Mouse (Mus musculus): ENCODE measurements around the gene Nkg7. TPM values are rescaled to one million over a fixed set of nuclear protein-coding genes. Genes with fewer than 3 reads are reported as not detected.

Gene Nkg7
- total RNA-seq, 2 experiments from 2014 or later: 449 to 1,153 TPM

DNA sequence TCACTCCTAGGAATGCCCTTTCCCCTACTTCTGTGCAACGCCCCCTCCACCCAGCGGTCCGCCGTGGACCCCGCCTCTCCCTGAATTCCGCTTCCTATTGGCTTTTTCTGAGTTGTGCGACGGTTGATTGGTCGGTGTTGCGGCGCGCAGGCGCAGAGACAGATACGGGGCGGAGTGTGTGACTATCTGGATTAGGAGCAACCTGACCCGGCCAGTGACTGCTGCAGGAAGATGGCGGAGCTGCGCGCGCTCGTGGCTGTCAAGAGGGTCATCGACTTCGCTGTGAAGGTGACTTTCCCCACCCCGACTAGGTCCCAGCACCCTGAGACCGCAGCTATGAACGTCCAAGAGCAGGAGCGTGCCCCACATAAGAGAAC, 7.0 kb downstream of the Nkg7 start, which contains the start of the genes Etfb and Gm45233:
Etfb (plus strand) TSS at position 167 of the 377 bp plus-strand sequence.
Gm45233 (plus strand) TSS at position 212 of the 377 bp plus-strand sequence.
- peak; percentile 73 for ATAC-seq (replicated peaks; ENCODE audit: poor library complexity)

DNA sequence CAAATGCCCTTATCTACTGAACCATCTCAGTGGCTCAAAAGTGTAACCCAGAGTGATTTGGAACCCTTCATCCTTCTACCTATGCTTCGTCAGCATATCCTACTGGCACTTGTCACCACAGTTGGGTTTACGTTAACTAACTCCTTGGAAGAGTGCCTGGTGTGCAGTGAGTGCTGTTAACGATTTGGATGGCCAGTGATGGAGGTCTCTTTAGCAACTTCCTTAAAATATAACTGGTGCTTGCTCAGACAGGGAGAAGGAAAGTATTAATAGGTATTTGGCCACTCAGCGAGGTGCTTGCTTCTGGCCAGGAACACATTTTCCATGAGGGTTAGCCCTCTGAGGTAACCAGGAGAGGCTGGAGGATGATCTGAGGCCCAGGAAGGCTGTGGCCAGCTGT, 10.9 kb downstream of the Nkg7 start:
- ATAC-seq (replicated peaks; ENCODE audit: poor library complexity): no peak

DNA sequence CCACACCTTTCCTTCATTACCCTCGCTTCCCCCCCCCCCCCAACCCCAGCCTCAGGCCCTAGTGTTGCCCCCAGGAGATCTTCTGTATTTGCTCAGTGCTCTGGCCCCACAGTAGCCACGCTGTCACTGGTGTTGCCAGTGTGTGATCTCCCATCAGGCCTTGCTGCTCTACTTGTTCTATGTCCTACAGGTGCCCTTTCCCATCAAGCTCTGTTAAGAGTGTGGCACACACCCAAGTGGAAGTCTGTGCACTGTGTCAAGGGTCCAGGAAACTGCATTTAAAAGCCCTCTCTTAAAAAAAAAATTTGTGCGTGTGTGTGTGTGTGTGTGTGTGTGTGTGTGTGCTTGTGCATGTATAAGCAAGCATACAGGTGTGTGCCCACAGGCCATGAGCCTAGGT, 11.4 kb downstream of the Nkg7 start:
- ATAC-seq (replicated peaks; ENCODE audit: poor library complexity): no peak

DNA sequence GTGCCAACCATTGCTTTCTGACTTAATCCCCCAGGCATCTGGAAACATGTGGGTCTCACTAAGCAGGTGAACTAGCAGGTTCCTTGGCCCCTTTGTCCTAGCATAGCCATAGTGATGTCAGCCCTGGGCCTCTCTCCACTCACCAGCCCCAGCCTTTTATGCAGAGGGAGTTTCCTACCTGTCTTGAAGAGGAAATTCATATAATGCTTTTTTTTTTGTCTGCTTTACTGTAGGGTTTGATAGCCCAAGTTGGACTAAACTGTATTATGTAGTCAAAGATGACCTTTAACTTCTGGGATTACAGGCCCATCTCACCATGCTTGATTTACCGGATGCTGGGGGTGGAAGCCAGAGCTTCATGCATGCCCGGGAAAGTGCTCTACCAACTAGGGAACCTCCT, 12.9 kb downstream of the Nkg7 start:
- no peak for ATAC-seq (replicated peaks; ENCODE audit: poor library complexity)

DNA sequence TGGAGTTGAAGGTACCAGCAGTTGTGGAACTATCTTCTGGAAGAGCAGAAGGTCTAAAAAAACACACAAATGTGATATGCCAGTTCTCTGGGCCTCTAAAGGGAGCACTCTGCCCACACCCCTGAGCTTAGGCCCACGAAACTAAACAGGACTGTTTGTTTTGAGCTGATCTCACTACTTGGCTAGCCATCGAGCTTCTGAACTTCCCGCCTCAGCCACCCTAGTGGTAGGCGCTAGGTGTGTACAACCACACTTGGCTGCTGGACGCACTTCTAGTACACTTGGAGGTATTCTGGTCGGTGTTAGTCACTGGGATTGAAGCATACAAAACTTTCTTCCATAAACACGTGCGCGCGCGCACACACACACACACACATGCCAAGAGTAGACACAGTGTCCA, 14.9 kb downstream of the Nkg7 start:
- ATAC-seq (replicated peaks; ENCODE audit: poor library complexity): no peak

DNA sequence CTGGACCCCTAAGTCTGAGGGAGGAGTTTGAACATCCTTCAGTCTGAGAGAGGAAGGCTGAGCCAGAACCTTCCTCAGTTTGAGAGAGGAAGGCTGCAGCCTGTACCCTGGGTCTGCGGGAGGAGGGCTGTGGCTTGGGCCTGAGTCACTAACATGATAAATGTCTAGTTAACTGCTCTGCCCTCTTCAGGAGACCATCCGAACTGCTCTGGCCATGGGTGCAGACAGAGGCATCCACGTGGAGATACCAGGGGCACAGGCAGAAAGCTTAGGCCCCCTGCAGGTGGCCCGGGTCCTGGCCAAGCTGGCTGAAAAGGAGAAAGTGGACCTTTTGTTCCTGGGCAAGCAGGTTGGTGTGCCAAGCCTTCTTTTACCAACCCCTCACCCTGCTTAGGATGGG, 15.7 kb downstream of the Nkg7 start:
- peak; percentile 88 for ATAC-seq (replicated peaks; ENCODE audit: poor library complexity)

DNA sequence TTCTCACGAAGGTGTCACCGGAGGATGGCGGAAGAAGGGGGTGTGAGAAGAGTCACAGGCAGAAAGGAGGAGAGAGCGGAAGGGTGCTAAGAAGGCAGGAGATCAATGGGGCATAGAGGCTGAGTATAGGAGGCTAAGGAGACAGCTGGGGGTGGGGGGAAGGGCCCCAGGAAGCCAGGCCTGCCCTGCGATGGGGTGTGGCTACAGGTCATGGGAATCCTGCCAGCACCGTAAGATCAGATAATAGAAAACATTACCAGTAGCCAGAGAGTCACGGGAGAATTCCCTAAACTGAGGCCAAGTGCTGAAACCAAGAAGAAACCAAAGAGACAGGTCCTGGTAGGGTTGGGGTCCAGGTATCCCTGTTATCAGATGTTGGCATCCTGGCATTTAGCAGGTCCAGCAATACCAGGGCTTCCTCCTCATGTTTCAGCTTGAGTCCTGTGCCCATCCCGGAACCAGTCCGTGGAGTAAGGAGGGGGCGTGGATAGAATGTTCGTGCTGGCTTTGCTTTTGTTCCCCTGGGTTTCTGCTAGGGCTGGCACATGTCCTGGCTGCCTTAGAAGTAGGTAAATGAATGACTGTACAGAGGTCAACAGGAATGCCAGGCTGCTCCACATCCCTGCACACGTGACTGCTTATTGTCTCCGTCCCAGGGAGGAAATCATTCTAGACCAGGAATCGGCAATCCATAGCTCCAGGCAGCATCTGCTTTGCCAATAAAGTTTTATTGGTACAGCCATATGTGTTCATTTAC, 16.9 kb downstream of the Nkg7 start:
- peak; percentile 6 for ATAC-seq (replicated peaks; ENCODE audit: poor library complexity)

DNA sequence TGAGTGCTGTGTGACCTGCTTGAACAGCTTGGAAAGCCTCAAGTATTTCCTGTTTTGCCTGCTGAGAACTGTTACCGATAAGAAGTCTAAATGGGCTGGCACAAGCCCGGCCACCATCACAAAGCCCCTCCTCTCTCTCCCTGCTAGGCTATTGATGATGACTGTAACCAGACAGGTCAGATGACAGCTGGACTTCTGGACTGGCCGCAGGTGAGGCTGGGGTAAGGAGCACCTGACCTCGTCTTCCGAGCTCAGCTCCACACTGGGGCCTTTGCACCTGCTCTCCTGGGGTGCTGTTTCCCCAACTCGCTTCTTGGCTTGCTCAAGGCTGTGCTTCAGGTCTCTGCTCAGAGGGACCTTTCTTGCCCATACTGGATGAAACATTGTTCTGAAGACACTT, 17.5 kb downstream of the Nkg7 start:
- ATAC-seq (replicated peaks; ENCODE audit: poor library complexity): no peak

DNA sequence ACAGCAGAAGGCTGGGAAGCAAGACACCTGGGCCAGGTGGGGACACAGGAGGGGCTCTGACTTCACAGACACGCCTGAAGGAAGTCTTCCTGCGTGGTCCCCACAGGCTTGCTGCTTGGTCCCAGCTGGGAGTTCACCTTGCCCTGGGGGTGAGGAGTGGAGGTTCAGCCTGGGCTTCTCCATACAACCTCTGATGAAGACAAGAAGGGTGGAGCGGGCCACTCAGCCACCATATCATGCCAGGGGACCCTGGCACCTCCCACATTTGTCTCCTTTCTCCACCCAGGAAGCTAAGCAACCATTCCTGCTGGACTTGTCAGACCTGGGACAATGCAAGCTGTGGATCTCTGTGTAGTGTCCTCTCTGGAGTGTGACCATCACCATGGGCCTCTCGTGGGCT, 26.0 kb downstream of the Nkg7 start, which contains the start of gene Vsig10l:
Vsig10l (plus strand) TSS at position 301 of the 400 bp plus-strand sequence.
- ATAC-seq (replicated peaks; ENCODE audit: poor library complexity): no peak

DNA sequence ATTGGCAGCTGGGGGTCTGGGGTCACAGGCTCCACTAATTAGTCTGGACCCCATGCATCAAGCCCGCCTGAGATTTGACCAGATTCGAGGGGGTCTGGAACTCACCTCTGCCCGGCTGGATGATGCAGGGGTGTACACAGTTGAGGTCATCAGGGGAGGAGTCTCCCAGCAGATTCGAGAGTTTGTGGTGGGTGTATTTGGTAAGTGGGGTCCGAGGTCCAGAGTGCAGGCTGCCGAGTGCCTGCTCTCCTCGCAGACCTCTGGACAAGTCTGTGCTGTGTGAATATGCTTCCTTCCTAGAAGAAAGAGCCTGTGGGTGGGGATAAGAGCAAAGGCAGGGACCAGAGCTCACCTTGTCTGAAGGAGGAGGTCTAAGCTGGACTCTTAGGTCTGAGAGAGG, 27.1 kb downstream of the Nkg7 start:
- no peak for ATAC-seq (replicated peaks; ENCODE audit: poor library complexity)

DNA sequence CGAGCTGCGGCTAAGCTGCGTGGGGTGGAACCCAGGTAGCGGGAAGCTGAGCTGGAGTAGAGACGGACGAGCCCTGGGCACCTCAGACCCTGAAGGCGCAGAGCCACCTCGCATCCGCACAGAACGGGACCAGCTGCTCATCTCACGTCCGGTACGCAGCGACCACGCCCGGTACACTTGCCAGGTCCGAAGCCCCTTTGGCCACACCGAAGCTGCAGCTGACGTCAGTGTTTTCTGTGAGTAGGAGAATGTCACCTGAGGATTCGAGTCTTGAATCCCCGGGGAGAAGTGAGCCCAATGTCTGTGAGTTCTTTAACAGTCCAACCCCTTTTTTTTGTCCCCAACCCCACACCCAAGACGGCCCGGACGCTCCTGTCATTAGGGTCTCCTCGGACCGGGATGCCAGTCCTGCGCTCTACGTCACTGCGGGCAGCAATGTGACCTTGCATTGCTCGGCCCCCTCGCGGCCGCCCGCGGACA, 28.0 kb downstream of the Nkg7 start:
- ATAC-seq (replicated peaks; ENCODE audit: poor library complexity): peak; percentile 38; the same call in 1 of the 2 replicates

DNA sequence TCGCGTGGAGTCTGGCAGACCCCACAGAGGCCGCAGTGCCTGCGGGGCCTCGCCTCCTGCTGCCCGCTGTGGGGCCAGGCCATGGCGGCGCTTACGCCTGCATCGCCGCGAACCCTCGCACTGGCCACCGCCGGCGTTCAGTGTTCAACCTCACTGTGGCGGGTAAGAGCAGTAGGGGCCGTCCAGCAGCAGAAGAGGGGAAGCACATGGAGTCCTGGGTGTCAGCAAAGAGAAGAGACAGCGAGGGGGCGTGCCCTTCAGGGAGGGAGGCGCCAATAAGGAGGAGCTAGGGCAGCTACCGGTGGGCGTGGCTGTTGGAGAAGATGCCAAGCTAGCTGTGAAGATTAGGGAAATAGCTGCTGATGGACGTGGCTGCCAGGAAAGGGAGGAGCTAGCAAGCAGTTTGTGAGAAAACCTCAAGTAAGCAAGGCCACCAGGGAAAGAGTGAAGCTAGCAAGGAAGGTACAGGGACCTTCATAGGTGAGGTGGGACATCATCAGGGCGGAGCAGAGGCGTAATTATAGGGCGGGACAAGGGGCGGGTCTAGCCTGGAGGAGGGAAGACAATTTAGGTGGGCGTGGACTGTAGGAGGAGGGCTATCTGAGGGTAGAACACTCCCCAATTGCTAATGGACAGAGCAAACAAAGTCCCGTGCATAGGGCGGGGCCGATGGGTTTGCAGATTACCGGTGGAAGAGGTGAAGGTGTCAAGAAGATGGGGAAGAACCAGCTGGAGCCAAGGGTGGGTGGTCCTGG, 28.6 kb downstream of the Nkg7 start:
- peak; percentile 82 for ATAC-seq (replicated peaks; ENCODE audit: poor library complexity)

DNA sequence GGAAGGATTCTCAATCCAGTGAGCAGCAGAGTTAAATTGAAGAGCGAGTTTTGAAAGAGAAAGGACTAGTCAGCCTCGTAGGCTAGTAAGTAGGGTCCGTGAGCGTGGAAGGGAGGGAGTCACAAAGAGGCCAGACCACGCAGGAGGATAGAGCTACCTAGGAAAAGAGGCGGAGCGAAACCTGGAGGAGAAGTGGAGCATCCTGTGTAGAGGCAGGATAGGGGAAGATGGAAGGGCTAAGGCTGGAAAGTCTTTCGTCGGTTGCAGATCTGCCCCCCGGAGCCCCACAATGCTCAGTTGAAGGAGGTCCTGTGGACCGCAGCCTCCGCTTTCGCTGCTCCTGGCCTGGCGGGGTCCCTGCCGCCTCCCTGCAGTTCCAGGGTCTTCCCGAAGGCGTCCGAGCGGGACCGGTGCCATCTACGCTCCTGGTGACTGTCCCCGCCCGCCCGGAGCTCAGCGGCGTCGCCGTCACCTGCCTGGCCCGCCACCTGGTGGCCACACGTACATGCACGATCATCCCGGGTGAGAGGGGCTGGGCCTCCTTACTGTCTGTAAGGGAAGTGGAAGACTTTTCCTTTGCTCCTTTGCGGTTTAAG, 29.3 kb downstream of the Nkg7 start:
- ATAC-seq (replicated peaks; ENCODE audit: poor library complexity): peak; percentile 65

DNA sequence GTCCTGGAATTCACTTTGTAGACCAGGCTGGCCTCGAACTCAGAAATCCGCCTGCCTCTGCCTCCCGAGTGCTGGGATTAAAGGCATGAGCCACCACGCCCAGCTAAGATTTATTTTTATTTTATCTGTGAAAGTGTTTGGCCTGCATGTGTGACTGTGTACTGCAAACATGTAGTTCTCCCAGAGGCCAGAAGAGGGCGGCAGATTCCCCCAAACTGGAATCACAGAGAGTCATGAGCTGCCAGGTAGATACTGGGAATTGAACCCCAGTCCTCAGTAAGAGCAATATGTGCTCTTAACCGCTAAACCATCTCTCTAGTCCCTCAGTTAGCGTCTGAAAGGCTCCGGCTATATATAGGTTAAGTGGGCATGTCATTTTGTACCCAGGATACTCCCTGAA, 33.5 kb downstream of the Nkg7 start:
- ATAC-seq (replicated peaks; ENCODE audit: poor library complexity): 0 out of 2 replicates have a peak, but pooled peaks have one; percentile 16

DNA sequence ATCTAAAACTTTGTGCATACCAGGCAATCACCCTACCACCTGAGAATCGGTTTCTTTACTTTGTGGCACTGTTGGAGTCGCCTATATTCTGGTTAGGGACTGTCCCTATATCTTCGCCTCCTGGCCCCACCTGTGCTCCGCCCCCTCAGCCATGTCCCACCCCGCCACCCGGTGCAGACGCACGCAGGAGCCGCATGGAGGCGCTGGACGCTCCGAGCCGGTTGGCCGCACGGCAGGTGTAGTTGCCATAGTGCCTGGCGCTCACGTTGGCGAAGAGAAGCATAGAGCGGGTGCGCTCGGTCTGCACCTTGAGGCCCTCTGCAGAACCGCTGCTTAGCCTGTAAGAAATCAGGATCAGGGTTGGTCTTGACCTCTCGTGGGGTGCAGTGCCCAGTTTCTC, 38.8 kb downstream of the Nkg7 start:
- peak; percentile 77 for ATAC-seq (replicated peaks; ENCODE audit: poor library complexity)

DNA sequence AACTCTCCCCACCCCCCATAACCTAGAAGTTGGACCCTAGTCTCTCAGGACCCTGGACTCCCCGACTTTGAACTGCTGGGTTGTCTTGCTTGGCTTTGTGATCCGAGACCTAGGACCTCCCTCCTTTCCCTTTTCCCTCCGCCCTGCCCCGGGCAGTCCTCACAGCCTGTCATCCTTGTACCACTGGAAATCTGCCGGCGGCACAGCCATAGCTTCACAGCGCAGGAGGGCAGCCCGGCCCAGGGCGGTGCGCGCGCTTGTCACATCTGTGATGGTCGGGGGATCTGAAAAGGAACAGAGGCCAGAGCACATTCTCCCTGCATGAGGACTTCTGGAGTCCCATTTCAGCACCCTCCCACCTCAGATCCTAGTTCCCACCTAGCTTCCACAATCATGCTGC, 39.5 kb downstream of the Nkg7 start:
- ATAC-seq (replicated peaks; ENCODE audit: poor library complexity): no peak

DNA sequence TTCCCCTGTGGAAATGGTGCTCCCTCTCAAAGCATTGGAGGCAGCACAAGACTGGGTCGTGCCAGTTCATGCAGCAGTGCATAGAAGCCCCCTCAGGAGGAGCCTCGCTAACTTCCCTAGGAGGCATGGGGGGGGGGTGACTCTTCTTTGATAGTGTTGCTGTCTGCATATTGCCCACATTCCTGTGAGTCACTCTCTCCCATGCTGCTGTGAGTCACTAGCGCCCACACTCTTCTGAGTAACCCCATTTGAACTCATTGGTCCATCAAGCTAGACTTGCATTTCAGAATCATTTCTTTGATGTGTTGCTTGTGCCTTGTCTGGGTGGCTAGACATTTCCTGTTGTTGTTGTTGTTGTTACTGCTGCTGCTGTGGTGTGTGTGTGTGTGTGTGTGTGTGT, 44.3 kb downstream of the Nkg7 start:
- no peak for ATAC-seq (replicated peaks; ENCODE audit: poor library complexity)

DNA sequence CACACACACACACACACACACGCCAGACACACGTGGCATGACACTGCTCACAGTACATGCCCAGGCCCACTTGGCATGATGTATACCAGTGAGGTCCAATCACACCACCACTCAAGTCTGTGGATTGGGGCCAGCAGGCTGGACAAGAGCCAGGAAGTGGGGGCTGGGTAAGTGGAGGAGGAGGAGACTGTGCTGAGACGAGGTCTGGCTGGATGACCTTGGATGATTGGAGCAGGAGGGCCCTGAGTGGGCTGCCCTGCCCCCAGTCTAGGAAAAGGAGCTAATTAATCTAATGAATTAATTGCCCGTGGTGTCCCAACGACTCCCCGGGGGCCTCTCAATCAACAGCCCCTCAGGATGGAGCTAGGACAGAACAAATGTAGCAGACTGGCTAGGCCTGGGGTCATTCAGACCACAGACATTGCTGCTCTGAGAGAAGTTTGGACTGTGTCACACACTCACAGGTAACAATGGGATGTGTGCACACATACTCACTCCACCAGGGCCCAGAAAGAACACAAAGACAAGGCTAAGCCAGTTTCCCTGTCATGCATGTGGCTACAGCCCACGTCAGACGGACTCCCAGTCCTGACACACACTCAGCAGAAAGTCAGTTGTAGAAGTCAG, 45.3 kb downstream of the Nkg7 start:
- no peak for ATAC-seq (replicated peaks; ENCODE audit: poor library complexity)

DNA sequence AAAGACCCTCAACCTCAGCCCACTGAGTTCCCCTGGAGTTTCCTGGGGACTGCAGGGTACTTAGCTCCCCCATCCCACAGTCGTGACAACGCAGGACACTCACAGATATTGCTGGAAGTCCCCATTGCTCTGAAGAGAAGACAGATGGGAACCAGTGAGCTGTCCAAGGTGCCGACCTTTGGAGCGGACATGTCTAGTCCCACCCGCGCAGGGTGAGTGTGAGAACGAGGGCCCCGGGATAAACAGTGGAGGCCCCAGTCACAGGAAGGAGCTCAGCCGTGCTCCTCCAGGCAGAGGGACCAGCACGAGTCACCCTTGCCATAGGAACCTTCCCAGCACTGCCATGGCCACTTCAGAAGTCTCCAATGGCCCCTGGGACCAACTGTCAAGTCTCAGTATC, 46.4 kb downstream of the Nkg7 start:
- peak; percentile 64; the same call in 1 of the 2 replicates for ATAC-seq (replicated peaks; ENCODE audit: poor library complexity)
